Mouse (Mus musculus) cortical plate, adult 2 months (tissue): ENCODE data around the gene Ccdc78.
A peak's percentile ranks its signal among the peaks of the same experiment; 100 is the strongest.

Experiments
- CTCF ChIP-seq: fragments of 200-500 bp; IDR thresholded peaks from 2 replicates; pipeline ENCODE4 v1.5.1; 2011; ENCODE audit warnings: mild to moderate bottlenecking, control low read depth, low read length; ENCODE audit not compliant: insufficient read depth; ENCODE audit errors: extremely low read depth
- POLR2A ChIP-seq: fragments of 200-500 bp; IDR thresholded peaks from 2 replicates; pipeline ENCODE4 v1.6.1; 2011; ENCODE audit warnings: mild to moderate bottlenecking, low read length, control low read depth; ENCODE audit not compliant: insufficient read depth; ENCODE audit errors: extremely low read depth

- TF ChIP-seq CTCF (peak; percentile 32), POLR2A (peak; percentile 56; the same call in 1 of the 2 replicates)
Observed at GRCm38 (mm10) chr17:25813471-25813870, 27.1 kb downstream of the Ccdc78 start.
